Mouse (Mus musculus): ENCODE data around the gene Lgi4.

GRCm38 (mm10) chr7:31080611-31081010, 21.5 kb downstream of the Lgi4 start:
- no peak for TF ChIP-seq TCF12 (IDR thresholded peaks at IDR 0.05; ENCODE audit: insufficient read depth, poor library complexity, severe bottlenecking)
- no peak for TF ChIP-seq POLR2A (IDR thresholded peaks at IDR 0.05; ENCODE audit: insufficient read length, low read depth)
- no peak for TF ChIP-seq USF1 (IDR thresholded peaks at IDR 0.05; ENCODE audit: low read depth)
- TF ChIP-seq TCF3 (IDR thresholded peaks at IDR 0.05; ENCODE audit: insufficient read length, low read depth), result no peak
- no peak for TF ChIP-seq POLR2AphosphoS2 (IDR thresholded peaks at IDR 0.05; ENCODE audit: insufficient read length, low read depth)
